Mouse (Mus musculus): Measurements from ENCODE around the gene Rnf43. TPM values are rescaled to one million over a fixed set of nuclear protein-coding genes. Genes with fewer than 3 reads are reported as not detected.

Rnf43 gene
- total RNA-seq, 4 experiments from 2014 or later, result 0.34 to 0.91 (median 0.46) TPM

- no peak for DNase-seq (ENCODE audit: low spot score)
These were observed 15.2 kb downstream of the Rnf43 start for GRCm38 (mm10) chr11:87677756-87678155.

- no peak for DNase-seq (ENCODE audit: low spot score)
These were observed 16.0 kb downstream of the Rnf43 start for GRCm38 (mm10) chr11:87678545-87678944.

GRCm38 (mm10) chr11:87678976-87679375, 16.5 kb downstream of the Rnf43 start:
- no peak for DNase-seq (ENCODE audit: low spot score)

GRCm38 (mm10) chr11:87680786-87681185, 18.3 kb downstream of the Rnf43 start:
- no peak for DNase-seq (ENCODE audit: low spot score)

GRCm38 (mm10) chr11:87682096-87682495, 19.6 kb downstream of the Rnf43 start:
- no peak for DNase-seq (ENCODE audit: low spot score)

GRCm38 (mm10) chr11:87682838-87683571, 20.5 kb downstream of the Rnf43 start:
- no peak for DNase-seq (ENCODE audit: low spot score)

GRCm38 (mm10) chr11:87686407-87686806, 23.9 kb downstream of the Rnf43 start:
- no peak for DNase-seq (ENCODE audit: low spot score)

GRCm38 (mm10) chr11:87687246-87688225, 25.0 kb downstream of the Rnf43 start:
- no peak for DNase-seq (ENCODE audit: low spot score)

- DNase-seq (ENCODE audit: low spot score), result no peak
These were observed 26.1 kb downstream of the Rnf43 start for GRCm38 (mm10) chr11:87688478-87689203.

- no peak for DNase-seq (ENCODE audit: low spot score)
These were observed 26.9 kb downstream of the Rnf43 start for GRCm38 (mm10) chr11:87689402-87689808.

GRCm38 (mm10) chr11:87690054-87690740, 27.7 kb downstream of the Rnf43 start:
- no peak for DNase-seq (ENCODE audit: low spot score)

GRCm38 (mm10) chr11:87697131-87697682, 34.7 kb downstream of the Rnf43 start:
- DNase-seq (ENCODE audit: low spot score), result no peak

- no peak for DNase-seq (ENCODE audit: low spot score)
These were observed 35.6 kb downstream of the Rnf43 start for GRCm38 (mm10) chr11:87698126-87698525.

GRCm38 (mm10) chr11:87701108-87701507, 38.6 kb downstream of the Rnf43 start:
- no peak for DNase-seq (ENCODE audit: low spot score)

GRCm38 (mm10) chr11:87701877-87702620, 39.5 kb downstream of the Rnf43 start:
- DNase-seq (ENCODE audit: low spot score), result no peak

GRCm38 (mm10) chr11:87703654-87704053, 41.1 kb downstream of the Rnf43 start:
- DNase-seq (ENCODE audit: low spot score), result no peak

GRCm38 (mm10) chr11:87704289-87704688, 41.8 kb downstream of the Rnf43 start:
- no peak for DNase-seq (ENCODE audit: low spot score)

- DNase-seq (ENCODE audit: low spot score), result no peak
These were observed 45.0 kb downstream of the Rnf43 start for GRCm38 (mm10) chr11:87707570-87707969.

- DNase-seq (ENCODE audit: low spot score), result no peak
These were observed 46.5 kb downstream of the Rnf43 start for GRCm38 (mm10) chr11:87708979-87709378.

Data from heart, adult 8-10 months (tissue).